Mouse (Mus musculus): Measurements from ENCODE around the gene Casc4. TPM values are rescaled to one million over a fixed set of nuclear protein-coding genes. Genes with fewer than 3 reads are reported as not detected.
A peak's percentile ranks its signal among the peaks of the same experiment; 100 is the strongest.

Gene Casc4
- polyA plus RNA-seq, 2 experiments: 3.4 to 3.7 TPM

GRCm38 (mm10) chr2:121832484-121832894, 34.3 kb upstream of the Casc4 start:
- no peaks in the 10 kb centered on the region for H3K4me1 ChIP-seq (replicated peaks; ENCODE audit: control insufficient read depth in 2 of 2, insufficient read depth in 2 of 2, low read length in 1 of 2)
- DNase-seq (ENCODE audit: low read depth in 3 of 3, low spot score in 3 of 3) (peak; percentile 29 to 38 (median 33)), ATAC-seq (ENCODE audit: insufficient read depth) (no peak)
- no peaks in the 10 kb centered on the region for H3K27me3 ChIP-seq (ENCODE audit: control insufficient read depth, insufficient read depth, low read length)
- no peaks in the 10 kb centered on the region for H3K36me3 ChIP-seq (replicated peaks; ENCODE audit: control insufficient read depth, insufficient read depth, low read depth)
- no peaks in the 10 kb centered on the region for H3K9me3 ChIP-seq (ENCODE audit: control insufficient read depth, low read length)
- TF ChIP-seq EP300 (IDR thresholded peaks at IDR 0.05; ENCODE audit: low read depth) (no peak), CTCF (IDR thresholded peaks at IDR 0.05; ENCODE audit: low read depth) (peak; percentile 66)
- H3K9ac ChIP-seq (replicated peaks): no peak overlapping the region
- H3K27ac ChIP-seq: no peak overlapping the region
- H3K4me3 ChIP-seq (ENCODE audit: insufficient read depth in 1 of 2, low read depth in 2 of 2, low read length in 2 of 2): no peak overlapping the region
- 10% methylated on average over 5 of the region's 5 CpGs for WGBS (ENCODE audit: insufficient replicate concordance)
- H3K4me2 ChIP-seq (ENCODE audit: low read depth): no peak overlapping the region

- Histone ChIP-seq H3K9me3 (ENCODE audit: control insufficient read depth, low read length) (no peaks in the 10 kb centered on the region; the same call in 1 of the 2 replicates), H3K27ac (no peak overlapping the region), H3K4me3 (ENCODE audit: insufficient read depth in 1 of 2, low read depth in 2 of 2, low read length in 2 of 2) (no peak overlapping the region), H3K27me3 (ENCODE audit: control insufficient read depth, insufficient read depth, low read length) (no peaks in the 10 kb centered on the region), H3K36me3 (replicated peaks; ENCODE audit: control insufficient read depth, insufficient read depth, low read depth) (no peaks in the 10 kb centered on the region), H3K9ac (replicated peaks) (no peak overlapping the region), H3K4me2 (ENCODE audit: low read depth) (no peak overlapping the region), H3K4me1 (replicated peaks; ENCODE audit: control insufficient read depth in 2 of 2, insufficient read depth in 2 of 2, low read length in 1 of 2) (no peaks in the 10 kb centered on the region)
- no peak for ATAC-seq (ENCODE audit: insufficient read depth)
- TF ChIP-seq CTCF (IDR thresholded peaks at IDR 0.05; ENCODE audit: low read depth): no peak
- TF ChIP-seq EP300 (IDR thresholded peaks at IDR 0.05; ENCODE audit: low read depth): no peak
- WGBS (ENCODE audit: insufficient replicate concordance): 37% methylated on average over 3 of the region's 3 CpGs
- no peak for DNase-seq (ENCODE audit: low read depth in 3 of 3, low spot score in 3 of 3)
These were observed 31.8 kb upstream of the Casc4 start for GRCm38 (mm10) chr2:121834926-121835325.

- 91% methylated on average over 3 of the region's 3 CpGs for WGBS (ENCODE audit: insufficient replicate concordance)
- TF ChIP-seq EP300 (IDR thresholded peaks at IDR 0.05; ENCODE audit: low read depth) (no peak), CTCF (IDR thresholded peaks at IDR 0.05; ENCODE audit: low read depth) (no peak)
- no peak for DNase-seq (ENCODE audit: low read depth in 3 of 3, low spot score in 3 of 3)
These were observed 25.3 kb upstream of the Casc4 start for GRCm38 (mm10) chr2:121841453-121841852.

GRCm38 (mm10) chr2:121842249-121842648, 24.5 kb upstream of the Casc4 start:
- no peak for ATAC-seq (ENCODE audit: insufficient read depth)
- WGBS (ENCODE audit: insufficient replicate concordance): 41% methylated on average over 3 of the region's 3 CpGs
- DNase-seq (ENCODE audit: low read depth in 3 of 3, low spot score in 3 of 3): no peak

More at GRCm38 (mm10) chr2:121841453-121841852, 25.3 kb upstream of the Casc4 start:
- Histone ChIP-seq H3K4me3 (ENCODE audit: insufficient read depth in 1 of 2, low read depth in 2 of 2, low read length in 2 of 2) (no peak overlapping the region), H3K4me2 (ENCODE audit: low read depth) (no peak overlapping the region), H3K9ac (replicated peaks) (no peak overlapping the region), H3K9me3 (ENCODE audit: control insufficient read depth, low read length) (no peaks in the 10 kb centered on the region; the same call in 1 of the 2 replicates), H3K27me3 (ENCODE audit: control insufficient read depth, insufficient read depth, low read length) (no peaks in the 10 kb centered on the region), H3K36me3 (replicated peaks; ENCODE audit: control insufficient read depth, insufficient read depth, low read depth) (no peaks in the 10 kb centered on the region), H3K4me1 (replicated peaks; ENCODE audit: control insufficient read depth in 2 of 2, insufficient read depth in 2 of 2, low read length in 1 of 2) (no peaks in the 10 kb centered on the region), H3K27ac (no peak overlapping the region)
- no peak for ATAC-seq (ENCODE audit: insufficient read depth)

GRCm38 (mm10) chr2:121846050-121846449, 20.7 kb upstream of the Casc4 start:
- ATAC-seq (ENCODE audit: insufficient read depth) (no peak), DNase-seq (ENCODE audit: low read depth in 3 of 3, low spot score in 3 of 3) (no peak)
- Histone ChIP-seq H3K27me3 (ENCODE audit: control insufficient read depth, insufficient read depth, low read length) (no peaks in the 10 kb centered on the region), H3K4me1 (replicated peaks; ENCODE audit: control insufficient read depth in 2 of 2, insufficient read depth in 2 of 2, low read length in 1 of 2) (no peaks in the 10 kb centered on the region), H3K36me3 (replicated peaks; ENCODE audit: control insufficient read depth, insufficient read depth, low read depth) (no peaks in the 10 kb centered on the region), H3K27ac (no peak overlapping the region), H3K4me2 (ENCODE audit: low read depth) (no peak overlapping the region), H3K4me3 (ENCODE audit: insufficient read depth in 1 of 2, low read depth in 2 of 2, low read length in 2 of 2) (no peak overlapping the region), H3K9ac (replicated peaks) (no peak overlapping the region), H3K9me3 (ENCODE audit: control insufficient read depth, low read length) (no peaks in the 10 kb centered on the region)
- TF ChIP-seq CTCF (IDR thresholded peaks at IDR 0.05; ENCODE audit: low read depth) (no peak), EP300 (IDR thresholded peaks at IDR 0.05; ENCODE audit: low read depth) (no peak)
- 41% methylated on average over 8 of the region's 8 CpGs for WGBS (ENCODE audit: insufficient replicate concordance)

More at GRCm38 (mm10) chr2:121842249-121842648, 24.5 kb upstream of the Casc4 start:
- Histone ChIP-seq H3K27ac (no peak overlapping the region), H3K4me3 (ENCODE audit: insufficient read depth in 1 of 2, low read depth in 2 of 2, low read length in 2 of 2) (no peak overlapping the region), H3K9me3 (ENCODE audit: control insufficient read depth, low read length) (no peaks in the 10 kb centered on the region; the same call in 1 of the 2 replicates), H3K4me2 (ENCODE audit: low read depth) (no peak overlapping the region), H3K4me1 (replicated peaks; ENCODE audit: control insufficient read depth in 2 of 2, insufficient read depth in 2 of 2, low read length in 1 of 2) (no peaks in the 10 kb centered on the region), H3K9ac (replicated peaks) (no peak overlapping the region), H3K36me3 (replicated peaks; ENCODE audit: control insufficient read depth, insufficient read depth, low read depth) (no peaks in the 10 kb centered on the region), H3K27me3 (ENCODE audit: control insufficient read depth, insufficient read depth, low read length) (no peaks in the 10 kb centered on the region)
- TF ChIP-seq EP300 (IDR thresholded peaks at IDR 0.05; ENCODE audit: low read depth): no peak
- no peak for TF ChIP-seq CTCF (IDR thresholded peaks at IDR 0.05; ENCODE audit: low read depth)

Measured in liver, embryonic 14.5 days (tissue).